Mouse (Mus musculus) mouse embryonic stem cell (cell line): ENCODE measurements around the gene Stam.
"Not testable (repeated sequence)": the region's sequence is repeated elsewhere in the genome, so short reads cannot be mapped to it uniquely, and the experiment has no call there.

Experiments
- in situ Hi-C, 2 experiments: fragments of 300-500 bp; cut with MboI; formaldehyde crosslinking; loops; 1 replicate in 1 of 2; 3 replicates in 1 of 2; pipeline ENCODE4 v1.14.3; 2019 to 2020; ENCODE audit warnings: low sequenced_read_pairs in 2 of 2, low pct_unique_long_range_greater_than_20kb in 1 of 2, mixed read lengths in 1 of 2; ENCODE audit not compliant: unreplicated experiment in 1 of 2

Stam gene

GRCm38 (mm10) chr2:14165618-14166344, 91.9 kb downstream of the Stam start:
- in situ Hi-C loops: no loop called here

DNA sequence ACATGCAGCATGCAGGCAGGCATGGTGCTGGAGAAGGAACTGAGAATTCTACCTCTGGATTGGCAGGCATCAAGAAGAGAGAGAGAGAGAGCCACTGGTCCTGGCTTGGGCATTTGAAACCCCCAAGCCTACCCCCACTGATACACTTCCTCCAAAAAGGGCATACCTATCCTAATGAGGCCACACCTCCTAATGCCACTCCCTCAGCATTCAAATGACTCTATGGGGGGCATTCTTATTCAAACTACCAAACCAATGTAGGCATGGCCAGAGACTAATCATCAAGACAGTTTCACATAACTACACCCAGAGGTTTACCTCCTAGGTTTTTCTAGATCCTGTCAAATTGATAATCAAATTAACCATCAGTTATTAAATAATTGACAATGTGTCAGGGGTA, 93.8 kb downstream of the Stam start:
- in situ Hi-C loops: no loop called here

- in situ Hi-C loops: no loop called here
These were observed 100.4 kb downstream of the Stam start, which contains the start of gene Tmem236 for GRCm38 (mm10) chr2:14174334-14174733. Tmem236 (plus strand) TSS chr2:14174523.

GRCm38 (mm10) chr2:14176460-14177193, 102.7 kb downstream of the Stam start:
- in situ Hi-C loops: no loop called here

DNA sequence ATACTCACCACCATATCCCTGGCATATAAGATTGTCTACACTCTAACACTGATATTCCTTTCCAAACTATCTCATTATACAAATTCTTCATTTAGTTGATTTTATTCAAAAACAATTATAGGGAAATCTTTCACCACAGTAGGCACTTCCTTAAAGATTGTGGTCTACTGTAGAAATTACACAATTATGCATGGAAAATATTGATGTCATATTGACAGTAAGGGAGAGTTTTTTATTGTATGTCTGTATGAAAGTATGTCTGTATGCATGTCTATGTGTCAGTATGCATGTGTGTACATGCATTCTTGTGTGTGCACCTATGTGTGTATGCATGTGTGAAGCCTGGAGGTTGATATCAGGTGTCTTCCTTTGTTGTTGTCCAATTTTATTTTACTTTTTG, 110.5 kb downstream of the Stam start:
- in situ Hi-C loops: no loop called here

- in situ Hi-C loops: no loop called here
These were observed 116.8 kb downstream of the Stam start for GRCm38 (mm10) chr2:14190684-14191083.

DNA sequence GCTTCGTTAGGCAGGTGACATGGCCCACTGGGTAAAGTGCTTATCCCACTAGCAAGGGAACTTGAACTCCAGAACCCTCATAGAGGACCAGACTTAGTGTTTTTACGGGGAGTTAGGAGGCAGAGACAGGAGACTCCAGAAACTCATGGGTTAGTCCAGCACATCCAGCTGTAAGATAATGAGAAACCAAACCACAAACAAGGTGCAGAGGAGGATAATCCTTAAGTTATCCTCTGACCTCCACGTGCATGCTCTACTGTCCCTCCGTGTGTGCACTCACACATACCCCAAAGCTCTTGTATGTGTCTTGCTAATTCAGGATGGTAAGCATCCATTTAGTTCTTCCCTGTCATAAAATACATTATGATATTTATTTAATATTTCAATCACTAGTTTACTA, 117.7 kb downstream of the Stam start:
- in situ Hi-C loops: no loop called here

DNA sequence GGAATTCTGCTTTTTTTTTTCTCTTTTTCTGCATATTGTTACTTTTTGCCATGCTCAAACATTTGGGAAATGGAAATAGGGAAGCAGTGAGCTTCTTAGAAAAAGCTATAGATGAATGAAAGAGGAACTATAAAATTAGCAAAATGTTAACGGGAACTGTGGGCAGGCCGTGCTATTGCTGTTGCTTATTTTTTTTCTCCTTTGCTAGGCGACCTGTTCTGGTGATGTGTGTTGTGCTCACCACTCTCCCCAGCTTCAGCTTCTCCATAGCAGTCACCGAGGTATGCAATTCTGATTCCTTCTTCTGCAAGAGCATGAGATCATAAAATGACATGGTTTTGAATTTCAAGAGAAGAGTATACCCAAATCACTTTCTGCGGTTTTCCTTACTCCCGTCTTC, 118.1 kb downstream of the Stam start:
- in situ Hi-C loops: no loop called here

DNA sequence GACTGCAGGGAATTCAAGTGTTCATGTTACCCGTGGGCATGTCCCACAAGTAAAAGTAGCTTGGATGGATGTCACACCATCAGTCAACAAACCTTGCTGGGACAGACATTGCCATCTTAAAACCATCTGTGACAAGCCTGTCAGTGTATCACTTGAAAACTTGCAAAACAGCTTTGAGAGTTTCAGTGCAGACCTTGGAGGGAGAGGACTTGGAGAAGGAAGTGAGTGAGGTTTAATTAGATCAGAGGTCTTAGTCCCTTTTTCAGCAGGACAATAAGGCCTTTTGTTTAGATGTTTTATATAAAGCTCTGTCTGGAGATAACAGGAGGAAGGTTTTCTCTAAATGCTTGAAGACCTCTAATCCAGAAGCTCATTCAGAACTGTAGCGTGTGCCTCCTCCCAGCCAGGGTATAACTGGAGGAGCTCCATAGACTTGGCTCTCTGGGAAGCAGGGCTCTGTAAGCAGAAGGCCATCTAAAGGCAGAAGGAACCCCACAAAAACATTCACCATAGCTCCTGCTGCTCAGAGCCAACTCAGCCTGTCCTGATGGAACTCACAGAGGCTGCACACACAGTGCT, 124.5 kb downstream of the Stam start:
- in situ Hi-C loops: not testable (repeated sequence)
